Mouse (Mus musculus) cerebellum, adult 18-20 months (tissue): ENCODE measurements around the gene Klrc1.
"Not testable (repeated sequence)": the region's sequence is repeated elsewhere in the genome, so short reads cannot be mapped to it uniquely, and the experiment has no call there.

Experiments used
- DNase-seq, 2 experiments: peaks; one replicate each; pipeline ENCODE4 v3.0.0; 2021

Gene Klrc1

GRCm38 (mm10) chr6:129678873-129679272, at the start of gene Klrc1:
Gene Klrc1, minus strand, starts transcription at chr6:129678973.
- DNase-seq, result no peak

- DNase-seq, result no peak
Observed at GRCm38 (mm10) chr6:129727237-129727636, 48.5 kb upstream of the Klrc1 start.

DNA sequence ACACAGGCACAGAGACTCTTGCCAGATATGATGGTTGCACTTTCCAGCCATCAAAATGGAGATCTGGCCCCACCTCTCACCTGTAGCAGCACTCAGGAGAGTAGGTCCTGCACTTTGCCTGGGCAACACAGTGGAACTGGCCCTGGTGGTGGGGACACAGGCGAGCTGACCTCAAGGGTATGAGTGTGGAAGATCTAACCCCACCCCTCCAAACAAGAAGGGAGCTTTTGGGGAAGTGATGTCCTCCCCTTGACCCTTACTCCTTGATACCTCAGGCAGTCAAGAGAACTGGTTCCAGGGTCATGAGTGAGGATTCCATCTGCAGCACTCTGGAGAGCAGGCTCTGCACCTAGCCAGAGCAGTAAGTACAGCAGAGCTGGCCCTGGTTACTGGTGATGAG, 42.6 kb upstream of the Klrc1 start:
- DNase-seq, result no peak

DNA sequence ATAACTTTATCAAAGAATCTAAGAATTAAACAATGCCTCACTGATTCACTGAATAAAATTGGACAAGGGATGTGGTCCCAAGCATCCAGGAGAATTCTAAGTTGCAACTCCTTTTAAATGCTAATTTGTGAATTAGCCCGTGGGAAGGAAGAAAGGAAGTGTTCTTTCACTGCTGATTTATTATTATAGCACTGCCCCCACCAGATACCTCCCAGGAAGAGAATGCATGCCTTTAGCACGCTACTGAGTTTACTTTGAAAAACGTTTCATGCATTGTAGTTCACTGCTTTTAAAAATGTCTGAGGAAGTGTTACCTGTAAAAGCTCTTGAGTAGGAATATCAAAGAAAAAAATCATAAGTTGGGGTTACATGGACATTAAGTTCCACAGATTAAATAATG, 41.7 kb upstream of the Klrc1 start:
- DNase-seq, result no peak

DNA sequence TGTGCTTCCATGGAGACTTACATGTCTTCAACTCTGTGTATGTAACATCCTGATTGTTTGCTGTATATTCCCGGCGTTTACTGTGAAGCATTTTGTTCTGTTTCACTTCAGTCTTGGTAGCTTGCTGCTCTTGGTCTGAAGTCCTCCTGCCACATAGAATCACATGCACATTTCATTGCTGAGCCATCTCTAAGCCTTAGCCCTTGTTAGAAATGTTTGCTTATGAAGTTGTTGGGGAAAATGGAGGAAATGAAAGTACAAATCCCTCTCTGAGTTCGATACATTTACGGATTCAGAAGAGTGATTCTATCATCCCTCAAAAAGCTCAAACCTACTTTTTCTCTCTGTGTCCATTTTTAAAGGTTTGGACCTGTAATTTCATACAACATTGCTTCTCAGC, 38.3 kb upstream of the Klrc1 start, which contains the start of gene Klri1:
Gene Klri1, minus strand, starts transcription at position 101 of the 400 bp plus-strand sequence.
- no peak for DNase-seq

- no peak for DNase-seq
Observed at GRCm38 (mm10) chr6:129713566-129713965, 34.8 kb upstream of the Klrc1 start.

GRCm38 (mm10) chr6:129691436-129691835, 12.7 kb upstream of the Klrc1 start:
- not testable (repeated sequence) for DNase-seq

DNA sequence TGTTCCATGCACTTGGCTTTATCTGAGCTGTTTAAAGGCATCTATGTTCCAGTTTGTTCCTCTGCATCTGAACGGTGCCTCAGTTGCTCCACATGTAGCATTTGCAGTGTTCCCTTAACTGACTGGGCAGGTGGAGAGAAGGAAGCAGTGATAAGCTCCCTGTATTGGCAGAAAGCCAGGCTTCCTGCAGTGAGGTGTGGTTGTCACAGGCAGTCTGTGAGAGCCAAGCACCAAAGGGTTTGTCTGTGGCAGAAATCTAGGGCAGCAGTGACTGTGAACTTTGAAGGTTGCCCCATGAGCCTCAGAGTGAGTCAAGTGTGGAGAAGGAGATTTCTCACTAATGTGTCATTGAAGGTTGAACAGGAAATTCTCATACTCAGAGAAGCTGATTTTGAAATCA, 1.6 kb upstream of the Klrc1 start:
- DNase-seq, result no peak

DNA sequence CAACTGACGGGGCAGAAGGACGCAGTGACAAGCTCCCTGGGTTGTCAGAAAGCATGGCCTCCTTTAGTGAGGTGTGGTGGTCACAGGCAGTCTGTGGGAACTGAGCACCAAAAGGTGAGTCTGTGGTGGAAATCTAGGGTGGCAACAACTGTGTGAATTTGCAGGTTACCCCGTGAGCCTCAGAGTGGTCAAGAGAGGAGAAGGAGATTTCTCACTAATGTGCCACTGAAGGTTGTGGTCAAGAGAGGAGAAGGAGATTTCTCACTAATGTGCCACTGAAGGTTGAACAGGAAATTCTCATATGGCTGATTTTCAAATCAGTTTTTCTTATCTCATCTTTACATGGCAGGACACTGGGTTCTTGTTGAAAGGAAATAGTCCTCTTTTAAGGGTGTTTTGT, 17.5 kb downstream of the Klrc1 start:
- not testable (repeated sequence) for DNase-seq

- DNase-seq, result not testable (repeated sequence)
Observed at GRCm38 (mm10) chr6:129660589-129660988, 18.2 kb downstream of the Klrc1 start, which contains the start of gene Klrc2. Gene Klrc2, minus strand, starts transcription at chr6:129660689.

DNA sequence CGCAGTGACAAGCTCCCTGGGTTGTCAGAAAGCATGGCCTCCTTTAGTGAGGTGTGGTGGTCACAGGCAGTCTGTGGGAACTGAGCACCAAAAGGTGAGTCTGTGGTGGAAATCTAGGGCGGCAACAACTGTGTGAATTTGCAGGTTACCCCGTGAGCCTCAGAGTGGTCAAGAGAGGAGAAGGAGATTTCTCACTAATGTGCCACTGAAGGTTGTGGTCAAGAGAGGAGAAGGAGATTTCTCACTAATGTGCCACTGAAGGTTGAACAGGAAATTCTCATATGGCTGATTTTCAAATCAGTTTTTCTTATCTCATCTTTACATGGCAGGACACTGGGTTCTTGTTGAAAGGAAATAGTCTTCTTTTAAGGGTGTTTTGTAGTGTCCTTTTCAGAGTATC, 34.7 kb downstream of the Klrc1 start:
- not testable (repeated sequence) for DNase-seq

GRCm38 (mm10) chr6:129643237-129643636, 35.5 kb downstream of the Klrc1 start, which contains the start of gene Klrc3:
Gene Klrc3, minus strand, starts transcription at chr6:129643337.
- DNase-seq, result not testable (repeated sequence)

DNA sequence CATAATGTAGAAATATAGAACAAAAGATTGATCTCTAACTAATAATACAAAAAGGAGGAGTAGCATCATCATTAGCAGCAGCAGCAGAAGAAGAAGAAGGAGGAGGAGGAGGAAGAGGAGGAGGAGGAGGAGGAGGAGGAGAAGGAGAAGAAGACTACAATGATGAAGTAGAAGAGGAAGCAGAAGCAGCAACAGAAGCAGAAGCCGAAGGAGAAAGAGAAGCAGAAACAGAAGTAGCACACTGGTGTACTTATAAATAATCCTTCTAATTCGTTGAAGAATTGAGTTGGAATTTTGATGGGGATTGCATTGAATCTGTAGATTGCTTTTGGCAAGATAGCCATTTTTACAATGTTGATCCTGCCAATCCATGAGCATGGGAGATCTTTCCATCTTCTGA, 47.7 kb downstream of the Klrc1 start:
- DNase-seq, result not testable (repeated sequence)

GRCm38 (mm10) chr6:129623735-129624134, 55.0 kb downstream of the Klrc1 start, which contains the start of gene Klrk1:
Gene Klrk1, minus strand, starts transcription at chr6:129623864.
- no peak for DNase-seq
